Mouse (Mus musculus) ovary, postnatal 14 days (tissue): ENCODE data around the gene Hspa12a.

Experiments used
- DNase-seq: peaks from one replicate; pipeline ENCODE4 v3.0.0; 2022; ENCODE audit warnings: low spot score

Gene Hspa12a

GRCm38 (mm10) chr19:58751504-58751903 lies 191.9 kb downstream of the Hspa12a start:
- no peak for DNase-seq

- no peak for DNase-seq
Measured at GRCm38 (mm10) chr19:58750822-58751221, 192.6 kb downstream of the Hspa12a start.

GRCm38 (mm10) chr19:58747498-58748000 lies 195.9 kb downstream of the Hspa12a start:
- DNase-seq, result no peak
